Mouse (Mus musculus) brain, embryonic 14.5 days (tissue): ENCODE measurements at regions not wholly inside any gene's neighbourhood (a gene's known extent, or its start where the extent isn't known, plus 50 kb on each side); places are given as distances from the start of the nearest gene placed in this dataset.

Source experiments
- CTCF ChIP-seq: fragments of 200-500 bp; IDR thresholded peaks from 2 replicates; pipeline ENCODE4 v1.5.1; 2012; ENCODE audit warnings: inconsistent platforms, mild to moderate bottlenecking, moderate library complexity, borderline replicate concordance; ENCODE audit not compliant: insufficient read depth, insufficient read length; ENCODE audit errors: extremely low read depth
- POLR2A ChIP-seq: fragments of 200-500 bp; IDR thresholded peaks from 2 replicates; pipeline ENCODE4 v1.6.1; 2012; ENCODE audit warnings: mild to moderate bottlenecking, inconsistent platforms, borderline replicate concordance; ENCODE audit not compliant: poor library complexity, insufficient read depth, insufficient read length, severe bottlenecking; ENCODE audit errors: extremely low read depth

GRCm38 (mm10) chr3:58205526-58205925 lies 209.0 kb upstream of the Tsc22d2 start:
- TF ChIP-seq POLR2A (no peak), CTCF (no peak)
